Mouse (Mus musculus): ENCODE data around the gene Plin3.

- TF ChIP-seq CTCF (IDR thresholded peaks at IDR 0.05; ENCODE audit: insufficient read depth, low read depth, low read length) (no peak), POLR2A (IDR thresholded peaks at IDR 0.05; ENCODE audit: insufficient read depth, low read depth, low read length) (no peak)
These were observed 16.7 kb downstream of the Plin3 start for GRCm38 (mm10) chr17:56275842-56276480.
